In the genomic region with DNA sequence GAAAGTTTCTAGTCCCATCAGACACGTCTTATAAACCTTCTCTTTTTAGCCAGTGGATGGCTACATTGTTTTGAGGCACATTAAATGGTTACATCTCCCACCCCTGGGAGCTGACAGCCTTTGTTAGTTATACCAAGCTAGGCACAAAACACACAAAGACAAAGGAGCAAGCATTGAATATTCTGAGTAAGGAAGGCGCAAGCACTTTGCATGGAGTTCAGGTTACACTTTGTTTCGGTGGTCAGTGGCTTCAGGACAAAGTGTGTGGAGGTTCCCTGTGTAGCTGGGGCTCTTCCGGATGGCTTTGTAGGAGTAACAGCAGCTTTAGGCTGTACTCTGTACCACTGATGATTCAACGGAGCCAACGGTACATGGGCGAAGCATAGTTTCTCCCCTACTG, we compare ENCODE assay signal across 22 mouse cellular contexts.
DNase-seq lines count a peak whose midpoint lies in the region; ATAC-seq and TF ChIP-seq lines count a peak whose summit lies in the region.
"Had no signal": no experiment of that assay in that cellular context is flagged by ENCODE, and none has a peak within 500 bp of the region (broad histone marks: within the 10 kb centered on the region; RNA-seq: fewer than 3 reads in every experiment).

No protein-coding gene starts in this region.

- WGBS in kidney, embryonic 16.5 days, result 91% methylated on average over 7 of the region's 7 CpGs

- H3K9ac ChIP-seq in ES-E14 (ENCODE audit: insufficient read depth, low read depth, low read length, poor library complexity, severe bottlenecking), result no peak overlapping the region
- H3K9ac ChIP-seq in kidney, embryonic 16.5 days (replicated peaks; ENCODE audit: low read length), result no peak overlapping the region
- H3K9ac ChIP-seq: embryonic facial prominence, embryonic 13.5 days; embryonic facial prominence, embryonic 15.5 days; forebrain, embryonic 12.5 days had no signal

- H3K27me3 ChIP-seq in kidney, embryonic 16.5 days (ENCODE audit: insufficient read depth, low read length), result no peaks in the 10 kb centered on the region
- H3K27me3 ChIP-seq: embryonic facial prominence, embryonic 13.5 days; embryonic facial prominence, embryonic 15.5 days had no signal

- no peak for ATAC-seq in megakaryocyte progenitor cell, adult 5-6 weeks (replicated peaks; ENCODE audit: poor library complexity)
- ATAC-seq in kidney, embryonic 16.5 days (ENCODE audit: low FRiP score, low TSS enrichment), result no peak
- ATAC-seq: forebrain, embryonic 14.5 days; forebrain, embryonic 16.5 days had no signal

- no peaks in the 10 kb centered on the region for H3K9me3 ChIP-seq in ES-E14 (ENCODE audit: control insufficient read depth, insufficient read depth, low read depth, low read length)
- H3K9me3 ChIP-seq in kidney, embryonic 16.5 days (ENCODE audit: low read length), result no peaks in the 10 kb centered on the region
- H3K9me3 ChIP-seq: embryonic facial prominence, embryonic 13.5 days; embryonic facial prominence, embryonic 15.5 days; forebrain, embryonic 10.5 days; forebrain, embryonic 12.5 days had no signal

- no peak overlapping the region for H3K4me2 ChIP-seq in kidney, embryonic 16.5 days (replicated peaks; ENCODE audit: low read depth, low read length)
- H3K4me2 ChIP-seq: embryonic facial prominence, embryonic 13.5 days; embryonic facial prominence, embryonic 15.5 days; forebrain, embryonic 12.5 days had no signal

- DNase-seq in ES-CJ7 (ENCODE audit: low read depth, low spot score) (peak; percentile 30), ES-E14 (ENCODE audit: low read depth, low spot score) (peak; percentile 15), ZHBTc4 (ENCODE audit: low read depth, low spot score) (peak; percentile 70)
- DNase-seq: adrenal gland, adult 2 months; adrenal gland, postnatal 10 days; adrenal gland, postnatal 25 days; cerebellum, adult 11 months; cerebellum, adult 18-20 months; cerebellum, adult 8-10 months; cerebellum, adult 9-11 months; cerebellum, postnatal 14 days; cerebellum, postnatal 36 days; embryo, embryonic 11 days had no signal

- no peaks in the 10 kb centered on the region for H3K36me3 ChIP-seq in ES-E14 (ENCODE audit: control insufficient read depth, insufficient read depth, low read length, poor library complexity, severe bottlenecking)
- H3K36me3 ChIP-seq in kidney, embryonic 16.5 days (ENCODE audit: insufficient read depth, low read length), result no peaks in the 10 kb centered on the region
- H3K36me3 ChIP-seq: embryonic facial prominence, embryonic 13.5 days; embryonic facial prominence, embryonic 15.5 days; forebrain, embryonic 10.5 days; forebrain, embryonic 12.5 days had no signal

- peaks cover 0 to 4% of the 10 kb centered on the region in 2 experiments; a peak in 1 of 4 replicates for H3K4me1 ChIP-seq in ES-E14 (ENCODE audit: control insufficient read depth in 2 of 2, insufficient read depth in 2 of 2, low read length in 2 of 2, poor library complexity in 1 of 2)
- H3K4me1 ChIP-seq in kidney, embryonic 16.5 days (ENCODE audit: insufficient read depth, low read length), result peaks cover 5% of the 10 kb centered on the region; the same call in 1 of the 2 replicates

- H3K27ac ChIP-seq in ES-E14 (ENCODE audit: insufficient read depth, low read depth, low read length, poor library complexity, severe bottlenecking), result no peak overlapping the region
- no peak overlapping the region for H3K27ac ChIP-seq in kidney, embryonic 16.5 days (ENCODE audit: low read length)
- H3K27ac ChIP-seq: embryonic facial prominence, embryonic 13.5 days; embryonic facial prominence, embryonic 15.5 days; forebrain, embryonic 10.5 days; forebrain, embryonic 12.5 days had no signal

- in situ Hi-C loops in ES-E14 (cut with MboI; ENCODE audit: low sequenced_read_pairs in 2 of 2, unreplicated experiment in 2 of 2), result no loop called here

- no peak overlapping the region for H3K4me3 ChIP-seq in ES-E14 (ENCODE audit: insufficient read depth in 1 of 2, low read depth in 1 of 2, low read length in 2 of 2, poor library complexity in 1 of 2, severe bottlenecking in 1 of 2)
- H3K4me3 ChIP-seq in kidney, embryonic 16.5 days (ENCODE audit: low read length), result no peak overlapping the region
- H3K4me3 ChIP-seq: embryonic facial prominence, embryonic 13.5 days; embryonic facial prominence, embryonic 15.5 days; erythroblast, embryonic 14.5 days; forebrain, embryonic 10.5 days; forebrain, embryonic 12.5 days had no signal

TF ChIP-seq in ES-E14, 5 proteins besides CTCF, POLR2A, EP300 and RAD21:
- TF ChIP-seq ZNF384 (IDR thresholded peaks at IDR 0.05; ENCODE audit: low read depth, low read length) (no peak), MAFK (IDR thresholded peaks at IDR 0.05; ENCODE audit: insufficient read depth, low read depth, low read length) (no peak), ZC3H11A (IDR thresholded peaks at IDR 0.05; ENCODE audit: borderline replicate concordance, low read depth, low read length) (no peak), HCFC1 (IDR thresholded peaks at IDR 0.05; ENCODE audit: borderline replicate concordance, insufficient read depth, low read length) (no peak), CHD2 (IDR thresholded peaks at IDR 0.05; ENCODE audit: low read depth, low read length) (no peak)

Comparison
In these comparisons a context has a peak if more than half of its experiments do, and no peak if none do; other contexts are left out.
1. DNase-seq: peak in every context shown above with its lines; median percentile 70 in ZHBTc4; 30 in ES-CJ7; 15 in ES-E14.